Mouse (Mus musculus): Measurements from ENCODE around the gene Wnt8b. TPM values are rescaled to one million over a fixed set of nuclear protein-coding genes. Genes with fewer than 3 reads are reported as not detected.

Gene Wnt8b
- polyA plus RNA-seq, 1 experiment from 2014 or later, result 4.5 TPM

GRCm38 (mm10) chr19:44554861-44555590 lies 61.8 kb downstream of the Wnt8b start, which contains the start of gene Ndufb8:
Ndufb8 (minus strand) TSS chr19:44555440.
- DNase-seq (ENCODE audit: low spot score), result peak; percentile 91

DNA sequence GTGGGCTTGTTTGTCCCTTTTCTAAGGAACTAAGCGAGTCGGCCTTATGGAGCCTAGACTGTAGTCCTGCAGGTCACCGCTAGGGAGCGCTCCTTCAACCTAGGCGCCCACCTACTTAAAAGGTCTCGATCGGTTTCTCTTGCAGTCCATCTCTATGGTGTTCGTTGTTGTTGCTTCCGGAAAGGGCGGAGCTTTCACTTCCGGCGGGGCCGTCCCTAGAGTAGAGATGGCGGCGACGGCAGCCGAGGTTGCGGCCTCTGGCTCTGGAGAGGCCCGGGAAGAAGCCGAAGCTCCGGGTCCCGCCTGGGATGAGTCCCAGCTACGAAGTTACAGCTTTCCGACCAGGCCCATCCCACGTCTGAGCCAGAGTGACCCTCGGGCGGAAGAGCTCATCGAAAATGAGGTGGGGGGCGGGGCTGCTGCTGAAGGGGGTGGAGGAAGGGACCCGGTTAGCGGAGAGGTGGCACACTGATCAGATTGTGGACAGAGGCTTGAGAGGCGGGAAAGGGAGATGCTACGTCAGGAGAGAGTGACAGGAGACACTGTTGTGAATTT lies 69.5 kb downstream of the Wnt8b start, which contains the start of gene Hif1an:
Hif1an (plus strand) TSS at position 199 of the 555 bp plus-strand sequence.
- DNase-seq (ENCODE audit: low spot score), result peak; percentile 96

Other genes starting within 250 kb of the Wnt8b start
- 68.8 and 69.7 TPM in 2 replicates for gene Scd2, start 199.8 kb upstream of the Wnt8b start, polyA plus RNA-seq (2015; fragmentation: Nextera tagmentation; extraction: Ambion mirVana)
- gene Scd4, start 160.4 kb upstream of the Wnt8b start, polyA plus RNA-seq (2015; fragmentation: Nextera tagmentation; extraction: Ambion mirVana), result 0.18 TPM in 2 replicates
- 1.0 and 1.5 TPM in 2 replicates for gene Scd1, start 85.6 kb upstream of the Wnt8b start, polyA plus RNA-seq (2015; fragmentation: Nextera tagmentation; extraction: Ambion mirVana)
- 0.81 and 0.82 TPM in 2 replicates for gene Sec31b, start 52.4 kb downstream of the Wnt8b start, polyA plus RNA-seq (2015; fragmentation: Nextera tagmentation; extraction: Ambion mirVana)
- gene Gm20538, start 59.4 kb downstream of the Wnt8b start, polyA plus RNA-seq (2015; fragmentation: Nextera tagmentation; extraction: Ambion mirVana), result not detected in 2 replicates
- 489 and 499 TPM in 2 replicates for gene Ndufb8, start 62.0 kb downstream of the Wnt8b start, polyA plus RNA-seq (2015; fragmentation: Nextera tagmentation; extraction: Ambion mirVana)
- gene Hif1an, start 69.4 kb downstream of the Wnt8b start, polyA plus RNA-seq (2015; fragmentation: Nextera tagmentation; extraction: Ambion mirVana), result 17.8 and 25.8 TPM in 2 replicates